Mouse (Mus musculus) lung, postnatal 0 days (tissue): ENCODE results near the gene Paqr7. TPM values are rescaled to one million over a fixed set of nuclear protein-coding genes. Genes with fewer than 3 reads are reported as not detected.

ENCODE experiments used
- ATAC-seq: fragments of 200-750 bp; cut with Nextera tagmentation; 2 replicates; pipeline ENCODE4 v1.8.0; 2017; ENCODE audit warnings: moderate library complexity
- DNase-seq: peaks from one replicate; pipeline ENCODE4 v3.0.0-alpha.2; 2016; ENCODE audit warnings: low spot score
- H3K27ac ChIP-seq: fragments of 300-500 bp; sonication (generic); 2 replicates; pipeline ENCODE4 v1.5.1; 2014; ENCODE audit warnings: antibody characterized with exemption, mild to moderate bottlenecking, low read length, mixed read lengths
- H3K27me3 ChIP-seq: fragments of 300-500 bp; sonication (generic); replicated peaks from 2 replicates; pipeline ENCODE4 v1.6.1; 2014; ENCODE audit warnings: low read length, mixed read lengths; ENCODE audit not compliant: insufficient read depth
- H3K36me3 ChIP-seq: fragments of 300-500 bp; sonication (generic); 2 replicates; pipeline ENCODE4 v1.6.1; 2014; ENCODE audit warnings: low read length, mixed read lengths; ENCODE audit not compliant: insufficient read depth
- H3K4me1 ChIP-seq: fragments of 300-500 bp; sonication (generic); 2 replicates; pipeline ENCODE4 v1.6.1; 2014; ENCODE audit warnings: antibody characterized with exemption, low read depth, low read length, mixed read lengths; ENCODE audit not compliant: insufficient read depth
- H3K4me2 ChIP-seq: fragments of 300-500 bp; sonication (generic); replicated peaks from 2 replicates; pipeline ENCODE4 v1.6.1; 2014; ENCODE audit warnings: low read depth, mild to moderate bottlenecking, low read length, moderate library complexity, mixed read lengths
- H3K4me3 ChIP-seq: fragments of 300-500 bp; sonication (generic); 2 replicates; pipeline ENCODE4 v1.5.1; 2014; ENCODE audit warnings: low read depth, low read length
- H3K9ac ChIP-seq: fragments of 300-500 bp; sonication (generic); replicated peaks from 2 replicates; pipeline ENCODE4 v1.6.1; 2014; ENCODE audit warnings: low read depth, mild to moderate bottlenecking
- H3K9me3 ChIP-seq: fragments of 300-500 bp; sonication (generic); 2 replicates; pipeline ENCODE4 v1.6.1; 2016; ENCODE audit warnings: low read length, mixed read lengths
- CTCF ChIP-seq: IDR thresholded peaks from 2 replicates; pipeline ENCODE4 v1.5.1; 2016; ENCODE audit warnings: antibody characterized with exemption, mild to moderate bottlenecking
- EP300 ChIP-seq: IDR thresholded peaks from 2 replicates; pipeline ENCODE4 v1.6.1; 2016; ENCODE audit warnings: antibody characterized with exemption, mild to moderate bottlenecking, control low read depth
- WGBS: fragments of 180-500 bp; shearing (Covaris S2); extraction: QIAGEN DNeasy Blood & Tissue Kit; methylation state at CpG from one replicate; pipeline ENCODE4 v1.1.7; 2014; 5-methylcytosine and 5-hydroxymethylcytosine counted together
- polyA plus RNA-seq: library from polyadenylated mRNA; unstranded; fragments of >200 nt; fragmentation: Nextera tagmentation; extraction: Ambion mirVana; gene quantifications from 2 replicates; pipeline ENCODE4 v1.2.1, GENCODE M21; 2015

Paqr7 gene
- polyA plus RNA-seq, 1 experiment from 2014 or later: 27.5 TPM

DNA sequence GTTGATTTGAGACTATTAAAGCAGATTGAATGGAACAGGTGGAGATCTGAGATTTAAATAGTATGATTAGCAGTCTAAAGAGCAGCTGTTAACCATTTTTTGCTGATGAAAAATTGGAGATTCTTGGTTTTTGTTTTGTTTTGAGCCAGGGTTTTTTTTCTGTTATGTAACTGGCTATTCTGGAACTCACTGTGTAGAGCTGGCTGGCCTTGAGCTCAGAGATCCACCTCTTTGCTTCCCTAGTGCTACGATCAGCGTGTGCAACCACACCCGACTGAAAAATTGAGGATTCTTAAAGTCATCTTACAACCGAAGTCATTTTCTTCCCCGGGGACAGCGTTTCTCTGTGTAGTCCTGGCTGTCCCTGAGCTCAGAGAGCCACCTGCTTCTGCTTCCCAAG, 15.2 kb downstream of the Paqr7 start:
- Histone ChIP-seq H3K4me1 (peaks cover 5% of the 10 kb centered on the region), H3K36me3 (0 out of 2 replicates have a peak, but pooled peaks cover 4% of the 10 kb centered on the region), H3K4me2 (peak overlapping the region; percentile 81; the same call in 1 of the 2 replicates), H3K9ac (no peak overlapping the region), H3K4me3 (no peak overlapping the region), H3K27me3 (no peaks in the 10 kb centered on the region), H3K9me3 (no peaks in the 10 kb centered on the region), H3K27ac (no peak overlapping the region)
- ATAC-seq: no peak
- 52% methylated on average over 6 of the region's 6 CpGs for WGBS
- DNase-seq: no peak
- no peak for TF ChIP-seq CTCF
- TF ChIP-seq EP300: no peak

DNA sequence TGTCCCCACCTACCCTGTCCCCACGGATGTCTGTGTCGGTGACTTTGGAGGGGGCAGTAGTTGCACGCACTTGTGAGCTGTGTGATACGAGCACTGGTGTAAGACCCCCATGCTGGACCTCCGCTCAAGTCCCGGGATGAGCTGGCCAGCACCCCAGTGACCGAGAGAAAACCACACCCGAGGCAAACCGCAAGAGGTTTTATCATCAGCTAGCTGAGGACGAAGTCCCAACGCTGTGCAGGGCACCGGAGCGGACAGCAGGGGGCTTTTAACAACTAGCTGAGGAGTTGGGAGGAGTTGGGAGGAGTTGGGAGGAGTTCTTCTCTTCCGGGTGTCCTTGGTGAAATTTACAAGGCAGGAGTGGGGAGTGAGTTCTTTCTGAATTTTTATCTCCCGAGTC, 16.3 kb downstream of the Paqr7 start:
- Histone ChIP-seq H3K4me3 (no peak overlapping the region), H3K4me1 (peaks cover 8% of the 10 kb centered on the region), H3K27me3 (no peaks in the 10 kb centered on the region), H3K36me3 (no peaks in the 10 kb centered on the region), H3K4me2 (peak overlapping the region; percentile 25; the same call in 1 of the 2 replicates), H3K27ac (no peak overlapping the region), H3K9ac (no peak overlapping the region), H3K9me3 (no peaks in the 10 kb centered on the region)
- ATAC-seq (0 out of 2 replicates have a peak, but pooled peaks have one; percentile 33), DNase-seq (peak; percentile 86)
- no peak for TF ChIP-seq EP300
- TF ChIP-seq CTCF: peak; percentile 77
- 13% methylated on average over 14 of the region's 15 CpGs for WGBS

DNA sequence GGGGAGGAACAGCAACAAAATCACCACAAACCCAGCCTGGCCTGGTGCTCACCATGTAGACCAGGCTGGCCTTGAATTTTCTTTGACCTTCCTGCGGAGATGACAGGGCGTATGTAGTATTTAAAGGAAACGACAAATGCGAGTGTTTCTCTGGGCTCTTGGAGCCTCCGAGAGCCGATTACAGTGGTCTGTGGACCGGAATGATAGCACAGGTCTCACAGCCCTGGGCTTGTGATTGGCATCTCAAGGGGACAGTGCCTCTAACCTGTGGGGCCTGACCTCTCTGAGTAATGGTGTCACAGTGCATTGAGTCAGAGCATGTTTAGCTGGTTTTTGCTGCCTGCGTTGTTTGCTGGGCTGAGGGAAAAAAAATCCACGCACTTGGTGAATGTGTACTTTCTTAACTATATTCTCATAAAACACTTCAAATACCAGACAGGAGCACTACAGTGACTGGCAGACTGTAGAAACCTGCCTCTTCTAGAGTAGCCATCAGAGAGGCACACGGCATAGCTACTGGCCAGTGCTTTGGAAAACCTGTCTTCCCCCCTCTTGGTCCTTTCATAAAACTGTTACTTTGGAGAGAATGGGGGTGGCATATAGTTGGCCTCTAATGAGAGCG, 17.9 kb downstream of the Paqr7 start:
- TF ChIP-seq CTCF (no peak), EP300 (peak; percentile 82)
- DNase-seq: peak; percentile 83
- no peaks in the 10 kb centered on the region for H3K27me3 ChIP-seq
- no peak overlapping the region for H3K4me2 ChIP-seq
- peak; percentile 74 for ATAC-seq
- peak overlapping the region; percentile 75 for H3K27ac ChIP-seq
- peaks cover 8% of the 10 kb centered on the region for H3K4me1 ChIP-seq
- 58% methylated on average over 11 of the region's 11 CpGs for WGBS
- no peak overlapping the region for H3K4me3 ChIP-seq
- H3K9me3 ChIP-seq: no peaks in the 10 kb centered on the region
- no peaks in the 10 kb centered on the region for H3K36me3 ChIP-seq
- H3K9ac ChIP-seq: no peak overlapping the region

DNA sequence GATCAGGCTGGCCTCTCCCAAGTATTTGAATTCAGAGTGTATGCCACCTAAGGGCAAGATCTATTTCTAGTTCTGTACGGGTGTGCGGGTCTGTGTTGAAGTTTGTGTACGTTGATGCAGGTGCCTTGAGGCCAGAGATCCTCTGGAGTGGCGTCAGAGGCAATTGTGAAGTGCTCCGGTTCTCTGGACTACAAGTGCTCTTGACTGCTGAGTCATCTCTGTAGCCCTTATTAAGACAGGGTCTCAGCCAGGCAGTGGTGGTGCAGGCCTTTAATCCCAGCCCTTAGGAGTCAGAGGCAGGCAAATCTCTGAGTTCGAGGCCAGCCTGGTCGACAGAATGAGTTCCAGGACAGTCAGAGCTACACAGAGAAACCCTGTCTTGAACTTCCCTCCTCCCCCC, 19.1 kb downstream of the Paqr7 start:
- DNase-seq: peak; percentile 78
- no peaks in the 10 kb centered on the region for H3K36me3 ChIP-seq
- no peaks in the 10 kb centered on the region for H3K27me3 ChIP-seq
- WGBS: 41% methylated on average over 7 of the region's 7 CpGs
- no peak overlapping the region for H3K4me3 ChIP-seq
- H3K4me1 ChIP-seq: peaks cover 8% of the 10 kb centered on the region
- H3K9ac ChIP-seq: no peak overlapping the region
- H3K9me3 ChIP-seq: no peaks in the 10 kb centered on the region
- TF ChIP-seq EP300 (peak; percentile 81), CTCF (no peak)
- ATAC-seq: peak; percentile 67
- no peak overlapping the region for H3K4me2 ChIP-seq
- peak overlapping the region; percentile 71 for H3K27ac ChIP-seq

DNA sequence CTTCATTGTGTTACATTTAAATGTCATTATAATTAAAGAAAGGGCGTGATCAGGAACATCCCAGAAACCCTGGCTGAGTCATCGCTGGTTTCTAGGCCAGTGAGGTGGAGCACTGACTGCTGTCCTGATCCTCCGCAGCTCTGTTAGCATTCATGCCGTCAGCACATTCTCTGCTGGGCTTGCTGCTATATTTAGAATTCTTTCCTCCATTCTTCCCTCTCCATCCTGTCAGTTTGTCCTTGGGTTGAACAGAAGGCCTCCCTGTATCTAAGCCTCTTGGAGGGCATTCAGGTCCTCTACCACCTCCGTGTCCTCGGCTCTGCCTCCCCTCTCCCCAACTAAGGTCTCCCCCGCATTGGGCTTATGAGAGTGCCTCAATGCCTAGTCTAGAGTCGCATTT, 20.5 kb downstream of the Paqr7 start:
- Histone ChIP-seq H3K9me3 (no peaks in the 10 kb centered on the region), H3K27me3 (no peaks in the 10 kb centered on the region), H3K27ac (no peak overlapping the region), H3K4me1 (peaks cover 2% of the 10 kb centered on the region; the same call in 1 of the 2 replicates), H3K36me3 (no peaks in the 10 kb centered on the region), H3K9ac (no peak overlapping the region), H3K4me2 (no peak overlapping the region), H3K4me3 (no peak overlapping the region)
- WGBS: 56% methylated on average over 8 of the region's 8 CpGs
- TF ChIP-seq EP300 (no peak), CTCF (no peak)
- DNase-seq: peak; percentile 53
- ATAC-seq: no peak

DNA sequence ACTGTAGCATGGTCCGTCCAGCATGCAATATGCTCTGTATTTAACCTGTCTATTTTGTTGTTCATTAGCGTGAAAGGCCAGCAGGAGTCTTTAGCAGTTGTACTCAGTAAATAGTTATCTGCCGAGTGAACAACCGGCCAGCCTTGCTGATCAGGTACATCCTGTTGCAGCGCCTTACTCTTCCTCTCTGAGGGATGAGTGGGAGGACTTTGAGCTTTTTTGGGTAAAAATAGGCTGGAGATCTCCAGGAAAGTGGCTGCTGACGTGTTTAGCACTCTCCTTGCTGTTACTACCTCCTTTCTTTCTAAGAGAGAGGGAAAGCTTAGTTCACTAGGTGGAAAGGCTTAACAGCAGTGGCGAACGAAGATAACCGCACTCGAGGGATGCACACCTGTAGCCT, 21.2 kb downstream of the Paqr7 start:
- DNase-seq (no peak), ATAC-seq (no peak)
- Histone ChIP-seq H3K27me3 (no peaks in the 10 kb centered on the region), H3K27ac (no peak overlapping the region), H3K4me1 (peaks cover 2% of the 10 kb centered on the region; the same call in 1 of the 2 replicates), H3K9ac (no peak overlapping the region), H3K4me2 (no peak overlapping the region), H3K4me3 (no peak overlapping the region), H3K36me3 (no peaks in the 10 kb centered on the region), H3K9me3 (no peaks in the 10 kb centered on the region)
- TF ChIP-seq CTCF (no peak), EP300 (no peak)
- 83% methylated on average over 10 of the region's 10 CpGs for WGBS
